Mouse (Mus musculus): ENCODE data around the gene Olfr1110.

DNA sequence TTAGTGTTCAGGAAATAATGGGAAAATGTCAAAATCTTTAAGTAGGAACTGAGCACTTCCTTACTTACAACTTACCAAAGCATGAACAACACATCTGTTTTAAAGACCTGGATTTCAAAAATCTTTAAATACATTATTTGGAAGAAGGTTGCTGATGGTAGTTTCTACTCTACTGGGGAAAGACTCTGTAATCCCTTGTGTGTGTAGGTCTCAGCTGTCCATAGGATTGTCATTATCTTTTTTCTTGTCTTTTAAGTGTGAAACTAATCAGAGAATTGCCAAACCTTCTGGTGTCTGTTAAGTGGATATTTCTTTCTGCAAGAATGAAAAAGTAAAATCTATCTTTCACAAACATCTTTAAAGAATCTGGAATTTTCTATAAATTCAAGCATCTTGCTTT lies 25.6 kb downstream of the Olfr1110 start, which contains the start of gene Olfr259:
- TF ChIP-seq POLR2A (IDR thresholded peaks at IDR 0.05; ENCODE audit: borderline replicate concordance, low read depth, low read length) (no peak), CTCF (IDR thresholded peaks at IDR 0.05; ENCODE audit: low read depth, low read length) (no peak)

Data from bone marrow macrophage, adult 2 months (primary cell).